Mouse (Mus musculus) bone marrow, adult 2 months (tissue): ENCODE results near the gene Drd1. TPM values are rescaled to one million over a fixed set of nuclear protein-coding genes. Genes with fewer than 3 reads are reported as not detected.

Experiments used
- H3K27ac ChIP-seq: fragments of 200-500 bp; 2 replicates; pipeline ENCODE4 v1.5.1; 2012; ENCODE audit warnings: low read depth, mild to moderate bottlenecking, control low read depth, inconsistent platforms, low read length; ENCODE audit not compliant: control insufficient read depth, poor library complexity, insufficient read depth
- H3K4me1 ChIP-seq: fragments of 200-500 bp; 2 replicates; pipeline ENCODE4 v1.6.1; 2011; ENCODE audit warnings: low read length; ENCODE audit not compliant: control insufficient read depth, insufficient read depth
- H3K4me3 ChIP-seq: fragments of 200-500 bp; replicated peaks from 2 replicates; pipeline ENCODE3; 2011; ENCODE audit warnings: mild to moderate bottlenecking, low read depth, low read length, control low read depth; ENCODE audit not compliant: control insufficient read depth
- CTCF ChIP-seq: fragments of 200-500 bp; IDR thresholded peaks from 2 replicates; pipeline ENCODE4 v1.5.1; 2011; ENCODE audit warnings: low read length, control low read depth; ENCODE audit not compliant: control insufficient read depth, insufficient read depth
- POLR2A ChIP-seq: fragments of 200-500 bp; IDR thresholded peaks from 2 replicates; pipeline ENCODE4 v1.6.1; 2011; ENCODE audit warnings: low read depth, mild to moderate bottlenecking, control low read depth, low read length, borderline replicate concordance; ENCODE audit not compliant: control insufficient read depth
- WGBS: fragments of 180-500 bp; shearing (Covaris S2); methylation state at CpG from one replicate; pipeline ENCODE4 v1.1.7; 2018; 5-methylcytosine and 5-hydroxymethylcytosine counted together
- polyA plus RNA-seq: library from polyadenylated mRNA; stranded (reverse); fragments of >200 nt; gene quantifications from 2 replicates; pipeline ENCODE4 v1.2.4, GENCODE M21; 2011; ENCODE audit warnings: low replicate concordance; ENCODE audit not compliant: missing spikeins, insufficient read depth, insufficient read length

The Drd1 gene
- polyA plus RNA-seq, 1 experiment: not detected

GRCm38 (mm10) chr13:54037936-54038335 is 17.6 kb downstream of the Drd1 start:
- no peak overlapping the region for H3K27ac ChIP-seq
- 71% methylated on average over 4 of the region's 4 CpGs for WGBS
- no peak for TF ChIP-seq CTCF
- TF ChIP-seq POLR2A: no peak
- H3K4me1 ChIP-seq: no peaks in the 10 kb centered on the region
- H3K4me3 ChIP-seq: no peak overlapping the region

GRCm38 (mm10) chr13:54035541-54035940 is 20.0 kb downstream of the Drd1 start:
- Histone ChIP-seq H3K27ac (no peak overlapping the region), H3K4me3 (no peak overlapping the region), H3K4me1 (no peaks in the 10 kb centered on the region)
- 0 out of 2 replicates have a peak, but pooled peaks have one; percentile 20 for TF ChIP-seq CTCF
- no peak for TF ChIP-seq POLR2A
- 59% methylated on average over 1 of the region's 1 CpGs for WGBS

GRCm38 (mm10) chr13:54033653-54034052 is 21.9 kb downstream of the Drd1 start:
- TF ChIP-seq CTCF (no peak), POLR2A (no peak)
- no peaks in the 10 kb centered on the region; the same call in 1 of the 2 replicates for H3K4me1 ChIP-seq
- WGBS: 76% methylated on average over 4 of the region's 4 CpGs
- no peak overlapping the region for H3K4me3 ChIP-seq
- no peak overlapping the region for H3K27ac ChIP-seq

- H3K27ac ChIP-seq: no peak overlapping the region
- 66% methylated on average over 7 of the region's 7 CpGs for WGBS
- TF ChIP-seq POLR2A (no peak), CTCF (no peak)
- no peak overlapping the region for H3K4me3 ChIP-seq
- no peaks in the 10 kb centered on the region; the same call in 1 of the 2 replicates for H3K4me1 ChIP-seq
Observed at GRCm38 (mm10) chr13:54027079-54027478, 28.4 kb downstream of the Drd1 start.

DNA sequence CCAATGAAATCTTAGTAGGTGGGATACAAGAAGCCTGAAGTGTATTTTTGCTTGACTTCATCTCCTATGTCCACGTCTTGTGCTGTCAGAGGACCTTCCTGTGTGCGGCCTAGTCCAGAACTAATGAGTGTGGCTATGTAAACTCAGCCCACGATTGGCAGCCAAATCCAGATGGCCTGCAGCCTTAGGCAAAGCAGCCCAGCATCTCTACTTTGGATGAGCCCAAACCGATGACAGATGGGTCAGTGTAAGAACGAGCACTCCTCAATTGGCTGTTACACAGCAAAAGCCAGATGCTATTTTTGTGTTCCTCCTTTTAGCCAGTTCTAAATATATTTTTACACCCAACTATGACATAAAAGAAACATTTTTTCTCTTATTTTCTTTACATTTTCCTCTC is 32.2 kb downstream of the Drd1 start:
- Histone ChIP-seq H3K4me1 (no peaks in the 10 kb centered on the region), H3K27ac (no peak overlapping the region), H3K4me3 (no peak overlapping the region)
- TF ChIP-seq POLR2A (no peak), CTCF (no peak)
- 79% methylated on average over 5 of the region's 5 CpGs for WGBS

GRCm38 (mm10) chr13:54008716-54009115 is 46.8 kb downstream of the Drd1 start:
- WGBS: 82% methylated on average over 4 of the region's 4 CpGs
- H3K4me1 ChIP-seq: no peaks in the 10 kb centered on the region; the same call in 1 of the 2 replicates
- no peak overlapping the region for H3K4me3 ChIP-seq
- TF ChIP-seq CTCF: no peak
- TF ChIP-seq POLR2A: no peak
- no peak overlapping the region for H3K27ac ChIP-seq

Other genes with a start within 250 kb of the Drd1 start
- 27.5 and 32.3 TPM in 2 replicates for gene Sfxn1, start 16.2 kb upstream of the Drd1 start, polyA plus RNA-seq
- 1.3 and 4.4 TPM in 2 replicates for gene Hrh2, start 136.4 kb upstream of the Drd1 start, polyA plus RNA-seq